Mouse (Mus musculus): ENCODE data around the gene Trib3.

DNA sequence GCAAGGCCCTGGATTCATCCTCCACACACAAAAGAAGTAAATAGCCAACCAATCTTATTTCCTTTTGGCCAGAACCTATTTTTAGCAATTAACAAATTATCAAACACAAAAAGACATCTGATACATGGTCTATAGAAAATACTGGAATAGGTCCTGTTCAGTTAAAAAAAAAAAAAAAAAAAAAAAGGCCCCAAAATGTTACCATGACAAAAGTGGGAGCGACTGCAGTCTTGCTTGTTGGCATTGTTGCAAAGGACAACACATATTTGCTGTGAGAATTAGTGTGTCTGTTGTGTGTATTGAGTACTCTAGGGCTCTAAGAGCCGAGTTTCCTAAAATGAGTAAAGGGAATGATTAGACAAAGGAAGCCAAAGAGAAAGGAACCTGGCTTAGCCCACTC is 51.4 kb downstream of the Trib3 start:
- TF ChIP-seq CTCF (IDR thresholded peaks at IDR 0.05; ENCODE audit: control insufficient read depth, insufficient read depth, insufficient read length) (no peak), USF1 (IDR thresholded peaks at IDR 0.05; ENCODE audit: low read depth) (no peak)
